Mouse (Mus musculus) cerebellum, postnatal 14 days (tissue): ENCODE results near the gene Zfp992.
"Not testable (repeated sequence)": the region's sequence is repeated elsewhere in the genome, so short reads cannot be mapped to it uniquely, and the experiment has no call there.

ENCODE experiments used
- DNase-seq, 2 experiments: peaks; one replicate each; pipeline ENCODE4 v3.0.0; 2021; ENCODE audit warnings: mixed read lengths in 2 of 2

Zfp992 gene

GRCm38 (mm10) chr4:146448950-146449349 lies at the start of gene Zfp992:
Zfp992 (plus strand) TSS chr4:146449023.
- not testable (repeated sequence) for DNase-seq

GRCm38 (mm10) chr4:146429467-146429866 lies 19.4 kb upstream of the Zfp992 start:
- not testable (repeated sequence) for DNase-seq

- not testable (repeated sequence) for DNase-seq
Observed at GRCm38 (mm10) chr4:146430876-146431275, 17.9 kb upstream of the Zfp992 start.

- not testable (repeated sequence) for DNase-seq
Observed at GRCm38 (mm10) chr4:146435539-146435938, 13.3 kb upstream of the Zfp992 start.

GRCm38 (mm10) chr4:146437256-146437655 lies 11.6 kb upstream of the Zfp992 start:
- not testable (repeated sequence) for DNase-seq

- DNase-seq: not testable (repeated sequence)
Observed at GRCm38 (mm10) chr4:146444345-146444744, 4.5 kb upstream of the Zfp992 start.

GRCm38 (mm10) chr4:146445121-146445520 lies 3.7 kb upstream of the Zfp992 start:
- DNase-seq: not testable (repeated sequence)

GRCm38 (mm10) chr4:146446135-146446534 lies 2.7 kb upstream of the Zfp992 start:
- not testable (repeated sequence) for DNase-seq

- not testable (repeated sequence) for DNase-seq
Observed at GRCm38 (mm10) chr4:146447016-146447415, 1.8 kb upstream of the Zfp992 start.

- not testable (repeated sequence) for DNase-seq
Observed at GRCm38 (mm10) chr4:146449711-146450110, 888 bp downstream of the Zfp992 start.

GRCm38 (mm10) chr4:146452576-146452975 lies 3.8 kb downstream of the Zfp992 start:
- not testable (repeated sequence) for DNase-seq

GRCm38 (mm10) chr4:146454170-146454569 lies 5.3 kb downstream of the Zfp992 start:
- not testable (repeated sequence) for DNase-seq

GRCm38 (mm10) chr4:146454896-146455295 lies 6.1 kb downstream of the Zfp992 start:
- DNase-seq: no peak

- no peak for DNase-seq
Observed at GRCm38 (mm10) chr4:146455321-146455721, 6.5 kb downstream of the Zfp992 start.

- no peak for DNase-seq
Observed at GRCm38 (mm10) chr4:146456061-146456726, 7.4 kb downstream of the Zfp992 start.

GRCm38 (mm10) chr4:146457126-146457525 lies 8.3 kb downstream of the Zfp992 start:
- DNase-seq: no peak

GRCm38 (mm10) chr4:146457720-146458119 lies 8.9 kb downstream of the Zfp992 start:
- no peak for DNase-seq

- not testable (repeated sequence) for DNase-seq
Observed at GRCm38 (mm10) chr4:146459822-146460221, 11.0 kb downstream of the Zfp992 start.

- not testable (repeated sequence) for DNase-seq
Observed at GRCm38 (mm10) chr4:146460685-146461084, 11.9 kb downstream of the Zfp992 start.

- DNase-seq: not testable (repeated sequence)
Observed at GRCm38 (mm10) chr4:146463649-146464351, 15.0 kb downstream of the Zfp992 start.

GRCm38 (mm10) chr4:146469984-146470383 lies 21.2 kb downstream of the Zfp992 start:
- not testable (repeated sequence) for DNase-seq

GRCm38 (mm10) chr4:146474181-146474580 lies 25.4 kb downstream of the Zfp992 start:
- DNase-seq: not testable (repeated sequence)

GRCm38 (mm10) chr4:146474716-146475676 lies 26.2 kb downstream of the Zfp992 start:
- not testable (repeated sequence) for DNase-seq
